Mouse (Mus musculus) left cerebral cortex, adult 11 months (tissue): ENCODE results near the gene Add2.
A peak's percentile ranks its signal among the peaks of the same experiment; 100 is the strongest.
"Not testable (repeated sequence)": the region's sequence is repeated elsewhere in the genome, so short reads cannot be mapped to it uniquely, and the experiment has no call there.

Experiments
- DNase-seq: peaks from one replicate; pipeline ENCODE4 v3.0.0; 2022; ENCODE audit warnings: low spot score

Add2 gene

DNA sequence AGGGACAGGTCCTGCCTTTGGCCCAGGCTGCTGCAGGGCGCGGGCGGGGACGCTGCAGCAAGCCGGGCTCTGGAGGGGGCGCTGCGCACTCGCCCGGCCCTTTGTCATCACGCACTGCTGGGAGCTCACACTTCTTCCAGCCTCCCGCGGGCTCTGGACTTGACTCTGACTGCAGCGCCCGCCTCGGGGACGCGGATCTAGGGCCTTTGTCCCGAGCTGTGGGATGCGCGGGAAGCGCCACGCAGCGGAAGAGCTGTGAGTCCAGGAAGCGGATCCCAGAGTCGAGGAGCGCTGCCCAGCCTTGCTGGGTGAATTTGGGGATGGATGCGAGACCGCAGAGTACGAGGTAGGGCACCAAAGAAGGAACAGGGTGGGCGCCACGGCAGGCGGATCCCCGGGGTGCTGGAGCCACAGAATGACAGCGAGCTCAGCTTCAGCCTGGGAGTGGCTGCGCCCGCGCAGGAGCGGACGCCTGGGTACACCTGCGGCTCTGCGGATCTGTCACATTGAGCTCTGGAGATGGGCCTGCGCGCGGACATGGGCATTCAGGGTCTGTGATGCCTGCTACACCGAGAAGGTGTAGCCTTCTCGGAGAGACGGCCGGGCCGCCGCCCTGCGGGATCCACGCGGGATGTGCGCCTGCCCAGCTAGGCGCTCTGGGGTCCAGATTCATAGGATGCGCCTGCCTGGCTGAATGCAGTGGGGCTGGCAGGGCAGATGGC, at the start of gene Add2:
Gene Add2 (plus strand): TSS at position 81 of the 722 bp plus-strand sequence.
- DNase-seq: no peak

DNA sequence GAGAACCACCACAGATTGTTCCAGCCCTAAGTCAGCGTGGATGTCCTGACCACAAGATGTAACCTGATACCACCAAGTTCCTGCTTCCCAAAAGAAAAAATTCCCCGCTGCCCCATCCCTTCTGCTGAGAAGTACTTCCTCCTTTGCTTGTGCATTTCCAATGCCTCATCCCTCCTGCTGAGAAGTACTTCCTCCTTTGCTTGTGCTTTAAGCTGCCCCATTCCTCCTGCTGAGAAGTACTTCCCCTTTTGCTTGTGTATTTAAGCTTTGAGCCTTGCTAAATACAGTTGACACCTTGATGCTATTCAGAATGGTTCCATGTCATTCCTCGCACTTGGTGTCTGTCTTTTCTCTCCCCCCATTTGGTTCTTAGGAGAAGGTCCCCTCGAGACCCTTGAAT, 49.7 kb upstream of the Add2 start:
- DNase-seq: not testable (repeated sequence)

- no peak for DNase-seq
Observed at GRCm38 (mm10) chr6:85984351-85984750, 44.1 kb upstream of the Add2 start.

DNA sequence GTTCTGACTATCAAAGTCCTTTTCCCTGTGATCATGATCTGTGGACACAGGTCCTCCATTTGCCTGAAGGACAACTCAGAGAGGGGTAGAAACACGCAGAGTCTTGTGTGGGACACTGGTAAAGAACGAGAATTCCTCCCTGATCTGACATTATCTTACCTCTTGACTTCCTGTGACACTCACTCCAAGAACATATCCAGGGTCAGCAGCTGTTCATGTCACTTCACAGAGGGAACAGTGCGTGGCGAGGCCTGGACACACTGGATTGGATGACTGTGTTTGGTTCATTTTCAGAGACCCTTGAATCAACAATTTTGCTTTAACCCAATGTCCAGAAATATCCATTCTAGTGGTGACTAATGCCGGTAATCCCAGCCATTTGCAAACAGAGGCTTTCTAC, 38.9 kb upstream of the Add2 start:
- DNase-seq: not testable (repeated sequence)

GRCm38 (mm10) chr6:85990774-85991173, 37.7 kb upstream of the Add2 start:
- DNase-seq: not testable (repeated sequence)

DNA sequence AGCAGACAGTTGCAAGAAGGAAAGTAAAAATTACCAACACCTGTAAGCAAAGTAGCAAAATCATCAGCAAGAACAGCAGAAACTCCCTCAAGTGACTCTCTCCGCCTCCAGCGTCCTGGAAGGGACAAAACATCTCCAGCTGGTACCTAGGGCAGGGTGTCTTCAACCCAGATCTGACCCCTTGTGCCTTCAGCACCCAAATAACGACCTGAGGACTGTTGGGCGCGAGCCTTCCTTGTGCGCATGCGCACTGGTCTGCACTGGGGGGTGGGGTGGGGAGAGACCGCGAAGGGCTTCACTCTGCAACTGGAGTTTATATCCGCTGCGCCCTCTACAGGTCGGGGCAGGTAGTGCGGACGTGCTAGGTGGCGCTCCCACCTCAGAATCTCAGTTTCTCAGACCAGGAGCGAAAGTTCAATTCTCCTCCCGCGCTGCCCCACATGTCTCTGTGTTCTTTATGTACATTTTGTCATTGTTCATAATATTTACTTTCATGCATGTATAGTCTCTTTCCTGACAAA, 25.0 kb upstream of the Add2 start:
- DNase-seq: no peak

- DNase-seq: peak; percentile 56
Observed at GRCm38 (mm10) chr6:86004271-86005148, 24.0 kb upstream of the Add2 start.

DNA sequence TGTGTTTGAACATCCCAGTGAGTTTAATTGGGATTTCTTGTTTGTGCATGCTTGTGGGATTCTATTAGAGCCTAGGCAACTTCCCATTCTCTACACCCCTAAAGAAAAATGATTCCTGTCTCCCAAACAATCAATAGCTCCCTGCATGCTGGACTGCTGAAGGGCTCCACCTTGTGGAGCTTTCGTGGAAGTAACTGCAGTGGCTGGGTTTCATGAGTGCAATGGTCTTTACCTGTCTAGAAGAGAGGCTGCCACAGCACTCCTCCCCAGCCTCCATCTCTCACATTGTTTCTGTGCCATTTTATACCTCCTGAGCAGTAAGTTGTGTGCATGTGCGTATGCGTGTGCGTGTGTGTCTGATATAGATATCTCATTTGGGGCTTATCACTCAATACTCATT, 18.5 kb upstream of the Add2 start:
- DNase-seq: no peak

DNA sequence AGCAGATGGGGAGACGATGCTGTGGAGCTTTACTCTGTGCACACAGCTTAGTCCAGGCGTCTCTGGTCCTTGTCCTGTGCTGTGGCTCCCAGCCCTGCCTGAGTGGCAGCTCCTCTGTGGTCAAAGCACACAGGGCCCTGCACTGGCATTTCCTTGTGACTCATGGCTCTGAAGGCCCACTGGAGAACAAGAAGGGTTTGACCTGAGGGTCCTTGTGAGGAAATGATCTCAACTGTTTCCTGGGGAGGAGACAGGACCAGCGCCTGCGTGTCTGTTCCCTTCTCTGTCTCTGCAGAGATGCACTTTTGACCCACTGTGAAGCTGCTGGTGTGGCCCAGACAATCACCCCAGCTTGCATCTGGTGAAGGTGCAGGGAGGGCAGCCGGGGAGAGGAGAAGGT, 13.7 kb upstream of the Add2 start:
- DNase-seq: not testable (repeated sequence)

- no peak for DNase-seq
Observed at GRCm38 (mm10) chr6:86015871-86016270, 12.6 kb upstream of the Add2 start, which contains the start of gene Figla. TSS of gene Figla (plus strand) at chr6:86016171.

GRCm38 (mm10) chr6:86016793-86017350, 11.6 kb upstream of the Add2 start:
- DNase-seq: no peak

- DNase-seq: no peak
Observed at GRCm38 (mm10) chr6:86019415-86020237, 8.9 kb upstream of the Add2 start.

DNA sequence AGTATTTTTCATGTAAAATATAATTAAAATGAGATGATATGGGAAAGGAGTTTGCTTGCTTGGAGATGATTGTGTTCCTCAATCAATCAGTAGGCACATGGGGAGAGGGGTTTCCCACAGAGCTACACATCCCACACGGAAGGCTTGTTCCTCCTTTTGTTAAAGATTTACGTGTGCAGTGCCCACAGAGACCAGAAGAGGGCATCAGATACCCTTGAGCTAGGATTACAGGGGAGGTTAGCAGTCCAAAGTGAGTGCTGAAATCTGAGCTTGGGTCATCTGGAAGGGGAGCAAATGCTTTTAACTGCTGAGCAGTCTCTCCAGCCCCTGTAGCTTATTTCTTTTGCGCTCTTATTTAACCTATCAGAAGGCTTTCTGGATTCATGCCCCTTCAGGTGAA, 7.5 kb upstream of the Add2 start:
- DNase-seq: no peak

DNA sequence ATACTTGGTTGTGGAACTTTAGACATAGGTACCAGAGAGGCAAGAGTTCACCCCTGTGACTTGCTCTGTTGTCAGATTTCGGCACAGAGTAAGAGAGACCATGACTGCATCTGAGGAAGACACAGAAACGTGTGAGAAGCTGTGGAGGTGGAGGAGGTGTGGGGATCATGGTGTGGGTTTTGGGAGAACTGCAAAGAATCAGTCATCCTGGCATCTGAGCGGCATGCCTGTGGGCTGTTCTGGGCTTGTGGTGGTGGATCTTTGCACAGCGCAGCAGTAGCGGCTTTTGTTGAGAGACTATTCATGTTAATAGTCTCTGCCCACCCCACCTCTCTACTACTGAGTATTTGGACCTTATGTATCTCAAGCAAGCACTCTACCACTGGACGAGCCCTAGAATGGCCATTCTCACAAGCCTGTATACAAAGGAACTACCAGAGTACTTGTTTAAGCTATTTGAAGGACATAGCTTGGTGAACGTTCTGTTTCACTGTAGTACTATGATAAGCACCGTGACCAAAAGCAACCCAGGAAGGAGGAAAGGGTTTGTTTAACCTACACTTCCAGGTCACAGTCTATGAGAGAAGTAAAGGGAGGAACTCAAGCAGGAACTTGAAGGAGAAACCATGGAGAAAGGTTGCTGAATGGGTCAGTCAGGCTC, 1.7 kb upstream of the Add2 start:
- no peak for DNase-seq

DNA sequence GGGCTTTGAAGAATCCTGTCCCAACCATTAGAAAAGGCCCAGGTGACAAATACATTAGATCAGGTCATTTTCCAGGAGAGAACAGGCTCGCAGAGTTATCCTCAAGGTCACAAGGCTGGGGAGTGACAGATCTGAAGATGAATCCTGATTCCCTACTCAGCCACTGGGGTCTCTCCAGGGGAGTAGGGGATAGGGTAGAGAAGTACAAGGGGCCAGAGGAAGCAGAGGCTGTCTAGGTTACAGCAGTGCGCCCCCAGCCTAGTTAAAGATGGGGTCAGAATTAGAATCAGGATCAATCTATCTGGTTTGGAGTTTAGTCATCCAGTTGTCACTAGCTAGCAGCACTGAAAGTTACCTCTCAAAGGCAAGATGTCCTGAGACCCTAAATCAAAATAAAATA, 331 bp upstream of the Add2 start:
- DNase-seq: no peak

- no peak for DNase-seq
Observed at GRCm38 (mm10) chr6:86029323-86029713, 837 bp downstream of the Add2 start.

- no peak for DNase-seq
Observed at GRCm38 (mm10) chr6:86031527-86031926, 3.0 kb downstream of the Add2 start.

DNA sequence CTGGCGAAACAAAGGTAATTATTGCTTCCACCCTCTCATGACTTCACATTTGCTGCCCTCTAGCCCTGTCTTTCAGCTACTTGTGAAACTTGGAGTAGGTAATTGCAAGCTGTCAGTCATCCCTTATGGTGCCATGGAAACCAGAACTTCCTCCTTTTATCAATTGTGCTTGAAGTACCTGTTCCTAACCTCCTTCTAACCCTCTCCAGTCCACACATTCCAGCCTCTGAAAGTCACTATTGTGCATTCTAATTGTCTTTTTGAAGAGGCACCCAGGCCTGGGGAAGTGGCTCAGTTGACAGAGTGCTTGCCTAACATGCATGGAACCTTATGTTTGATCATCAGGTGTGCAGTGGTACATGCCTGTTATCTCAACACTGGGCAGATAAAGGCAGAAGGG, 5.2 kb downstream of the Add2 start:
- no peak for DNase-seq

GRCm38 (mm10) chr6:86038901-86039300, 10.4 kb downstream of the Add2 start:
- no peak for DNase-seq

DNA sequence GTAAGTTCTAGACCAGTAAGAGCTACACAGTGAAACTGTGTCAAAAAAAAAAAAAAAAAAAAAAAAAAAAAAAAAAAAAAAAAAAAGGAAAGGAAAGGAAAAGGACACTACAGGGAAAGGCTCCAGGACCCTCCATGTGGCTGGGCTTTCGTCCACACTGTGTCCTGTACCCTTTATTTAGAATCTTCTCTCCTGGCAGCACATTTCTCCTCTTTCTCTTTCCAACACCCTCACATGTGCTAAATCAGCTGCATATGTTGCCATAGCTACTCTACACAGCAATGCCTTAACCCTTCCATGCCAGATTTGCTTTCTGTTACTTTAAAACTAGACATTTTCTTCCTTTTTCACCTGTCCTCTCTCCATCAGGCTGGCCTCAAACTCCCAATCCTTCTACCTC, 11.7 kb downstream of the Add2 start:
- no peak for DNase-seq

GRCm38 (mm10) chr6:86047510-86047909, 19.0 kb downstream of the Add2 start:
- DNase-seq: no peak
